Mouse (Mus musculus): ENCODE measurements around the gene Gtf2ird2.

DNA sequence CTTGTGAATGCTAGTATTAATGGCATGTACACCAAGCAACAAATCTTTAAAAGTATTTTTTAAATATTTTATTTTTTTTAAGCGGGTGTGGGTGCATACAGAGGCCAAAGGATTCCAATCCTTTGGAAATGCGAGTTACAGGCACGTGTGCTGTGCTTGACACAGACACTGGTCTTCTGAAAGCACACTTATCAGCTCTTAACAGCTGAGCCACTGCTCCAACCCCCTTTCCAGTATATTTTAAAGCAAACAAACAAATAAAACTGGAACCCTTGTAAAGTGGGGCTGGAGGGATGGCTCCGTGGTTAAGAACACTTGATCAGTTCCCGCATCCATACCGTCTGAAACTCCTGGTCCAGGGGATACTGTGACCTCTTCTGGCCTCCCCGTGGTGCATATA lies 657 bp upstream of the Gtf2ird2 start:
- TF ChIP-seq POLR2A (IDR thresholded peaks at IDR 0.05; ENCODE audit: control insufficient read depth in 1 of 2, insufficient read depth in 1 of 2, low read depth in 1 of 2, low read length in 2 of 2, poor library complexity in 1 of 2) (no peak), ELF1 (IDR thresholded peaks at IDR 0.05; ENCODE audit: low read depth, low read length) (no peak), CTCF (IDR thresholded peaks at IDR 0.05 in 2 of 3, conservative IDR thresholded peaks at IDR 0.05 in 1 of 3; ENCODE audit: control insufficient read depth in 1 of 3, insufficient read depth in 1 of 3, low read depth in 2 of 3, low read length in 3 of 3, poor library complexity in 1 of 3, severe bottlenecking in 1 of 3) (no peak), TCF12 (IDR thresholded peaks at IDR 0.05; ENCODE audit: low read depth, low read length) (peak; percentile 33; the same call in 1 of the 2 replicates)

Data from MEL (cell line).